Mouse (Mus musculus) intestine, embryonic 14.5 days (tissue): Measurements from ENCODE around the gene Ywhae. TPM values are rescaled to one million over a fixed set of nuclear protein-coding genes. Genes with fewer than 3 reads are reported as not detected.

Experiments
- ATAC-seq: fragments of 200-750 bp; cut with Nextera tagmentation; replicated peaks from 2 replicates; pipeline ENCODE4 v1.8.0; 2017; ENCODE audit warnings: low read depth, moderate number of reproducible peaks, moderate TSS enrichment, moderate library complexity; ENCODE audit not compliant: low FRiP score, low TSS enrichment
- DNase-seq: peaks from one replicate; pipeline ENCODE4 v3.0.0-alpha.2; 2018; ENCODE audit warnings: low spot score
- H3K27ac ChIP-seq: fragments of 300-500 bp; sonication (generic); 2 replicates; pipeline ENCODE4 v1.5.1; 2014; ENCODE audit warnings: low read depth, mild to moderate bottlenecking, control low read depth
- H3K27me3 ChIP-seq: fragments of 300-500 bp; sonication (generic); replicated peaks from 2 replicates; pipeline ENCODE4 v1.6.1; 2014; ENCODE audit warnings: low read length, control low read depth; ENCODE audit not compliant: control insufficient read depth, insufficient read depth
- H3K36me3 ChIP-seq: fragments of 300-500 bp; sonication (generic); 2 replicates; pipeline ENCODE4 v1.6.1; 2014; ENCODE audit warnings: low read length, control low read depth; ENCODE audit not compliant: control insufficient read depth, insufficient read depth
- H3K4me1 ChIP-seq: fragments of 300-500 bp; sonication (generic); replicated peaks from 2 replicates; pipeline ENCODE4 v1.6.1; 2014; ENCODE audit warnings: low read length, control low read depth, mixed read lengths; ENCODE audit not compliant: control insufficient read depth, insufficient read depth
- H3K4me2 ChIP-seq: fragments of 300-500 bp; sonication (generic); 2 replicates; pipeline ENCODE4 v1.6.1; 2014; ENCODE audit warnings: low read length
- H3K4me3 ChIP-seq: fragments of 300-500 bp; sonication (generic); 2 replicates; pipeline ENCODE4 v1.5.1; 2014; ENCODE audit warnings: low read depth, low read length, control low read depth, mixed read lengths
- H3K9ac ChIP-seq: fragments of 300-500 bp; sonication (generic); 2 replicates; pipeline ENCODE4 v1.6.1; 2014; ENCODE audit warnings: mild to moderate bottlenecking, low read length
- H3K9me3 ChIP-seq: fragments of 300-500 bp; sonication (generic); 2 replicates; pipeline ENCODE4 v1.6.1; 2016; ENCODE audit warnings: low read length, control low read depth; ENCODE audit not compliant: control insufficient read depth
- WGBS: fragments of 180-500 bp; shearing (Covaris S2); extraction: QIAGEN DNeasy Blood & Tissue Kit; methylation state at CpG from one replicate; pipeline ENCODE4 v1.1.7; 2014; 5-methylcytosine and 5-hydroxymethylcytosine counted together
- polyA plus RNA-seq: library from polyadenylated mRNA; unstranded; fragments of >200 nt; fragmentation: Nextera tagmentation; extraction: Ambion mirVana; gene quantifications from 2 replicates; pipeline ENCODE4 v1.2.1, GENCODE M21; 2014

Gene Ywhae
- polyA plus RNA-seq, 1 experiment from 2014 or later = 888 TPM

GRCm38 (mm10) chr11:75744761-75745160 is 12.1 kb downstream of the Ywhae start:
- no peaks in the 10 kb centered on the region for H3K9me3 ChIP-seq
- DNase-seq (no peak), ATAC-seq (no peak)
- 93% methylated on average over 3 of the region's 3 CpGs for WGBS
- H3K36me3 ChIP-seq = peaks cover 32% of the 10 kb centered on the region
- no peaks in the 10 kb centered on the region for H3K27me3 ChIP-seq
- no peak overlapping the region for H3K4me2 ChIP-seq
- no peak overlapping the region for H3K9ac ChIP-seq
- H3K4me1 ChIP-seq = peaks cover 22% of the 10 kb centered on the region
- H3K4me3 ChIP-seq = no peak overlapping the region
- H3K27ac ChIP-seq = no peak overlapping the region

GRCm38 (mm10) chr11:75750537-75750936 is 17.9 kb downstream of the Ywhae start:
- Histone ChIP-seq H3K4me3 (no peak overlapping the region), H3K4me2 (no peak overlapping the region), H3K27ac (no peak overlapping the region), H3K27me3 (no peaks in the 10 kb centered on the region), H3K4me1 (peaks cover 18% of the 10 kb centered on the region; the same call in 1 of the 2 replicates), H3K9ac (no peak overlapping the region), H3K9me3 (no peaks in the 10 kb centered on the region), H3K36me3 (peaks cover 43% of the 10 kb centered on the region)
- ATAC-seq = no peak
- DNase-seq = no peak
- 87% methylated on average over 1 of the region's 1 CpGs for WGBS

GRCm38 (mm10) chr11:75751082-75751481 is 18.4 kb downstream of the Ywhae start:
- no peak for DNase-seq
- no peak overlapping the region for H3K27ac ChIP-seq
- H3K4me1 ChIP-seq = peaks cover 18% of the 10 kb centered on the region; the same call in 1 of the 2 replicates
- no peak overlapping the region for H3K9ac ChIP-seq
- peaks cover 48% of the 10 kb centered on the region for H3K36me3 ChIP-seq
- ATAC-seq = no peak
- H3K4me3 ChIP-seq = no peak overlapping the region
- H3K9me3 ChIP-seq = no peaks in the 10 kb centered on the region
- H3K4me2 ChIP-seq = no peak overlapping the region
- H3K27me3 ChIP-seq = no peaks in the 10 kb centered on the region
- WGBS = 69% methylated on average over 4 of the region's 4 CpGs

GRCm38 (mm10) chr11:75756687-75757086 is 24.0 kb downstream of the Ywhae start:
- DNase-seq (no peak), ATAC-seq (no peak)
- Histone ChIP-seq H3K36me3 (peaks cover 88% of the 10 kb centered on the region), H3K4me3 (no peak overlapping the region), H3K4me1 (no peaks in the 10 kb centered on the region), H3K9ac (no peak overlapping the region), H3K4me2 (no peak overlapping the region), H3K27ac (no peak overlapping the region), H3K27me3 (no peaks in the 10 kb centered on the region), H3K9me3 (no peaks in the 10 kb centered on the region)
- 86% methylated on average over 8 of the region's 8 CpGs for WGBS

- no peak overlapping the region for H3K27ac ChIP-seq
- WGBS = 89% methylated on average over 1 of the region's 1 CpGs
- peaks cover 90% of the 10 kb centered on the region for H3K36me3 ChIP-seq
- H3K4me1 ChIP-seq = no peaks in the 10 kb centered on the region
- H3K27me3 ChIP-seq = no peaks in the 10 kb centered on the region
- H3K4me3 ChIP-seq = no peak overlapping the region
- no peak overlapping the region for H3K4me2 ChIP-seq
- no peaks in the 10 kb centered on the region for H3K9me3 ChIP-seq
- ATAC-seq (no peak), DNase-seq (no peak)
- H3K9ac ChIP-seq = no peak overlapping the region
These were observed 25.9 kb downstream of the Ywhae start for GRCm38 (mm10) chr11:75758553-75758952.

- ATAC-seq (no peak), DNase-seq (no peak)
- no peaks in the 10 kb centered on the region for H3K27me3 ChIP-seq
- no peak overlapping the region for H3K4me3 ChIP-seq
- no peak overlapping the region for H3K4me2 ChIP-seq
- WGBS = 96% methylated on average over 5 of the region's 5 CpGs
- no peaks in the 10 kb centered on the region for H3K9me3 ChIP-seq
- no peak overlapping the region for H3K27ac ChIP-seq
- peaks cover 98% of the 10 kb centered on the region for H3K36me3 ChIP-seq
- no peak overlapping the region for H3K9ac ChIP-seq
- no peaks in the 10 kb centered on the region for H3K4me1 ChIP-seq
These were observed 28.1 kb downstream of the Ywhae start for GRCm38 (mm10) chr11:75760785-75761184.

GRCm38 (mm10) chr11:75762708-75763107 is 30.0 kb downstream of the Ywhae start:
- H3K9ac ChIP-seq = no peak overlapping the region
- no peaks in the 10 kb centered on the region for H3K4me1 ChIP-seq
- H3K4me3 ChIP-seq = no peak overlapping the region
- no peaks in the 10 kb centered on the region for H3K9me3 ChIP-seq
- H3K4me2 ChIP-seq = no peak overlapping the region
- ATAC-seq (no peak), DNase-seq (no peak)
- WGBS = 85% methylated on average over 2 of the region's 2 CpGs
- H3K36me3 ChIP-seq = peaks cover 98% of the 10 kb centered on the region
- no peaks in the 10 kb centered on the region for H3K27me3 ChIP-seq
- H3K27ac ChIP-seq = no peak overlapping the region

- DNase-seq (no peak), ATAC-seq (no peak)
- Histone ChIP-seq H3K9me3 (no peaks in the 10 kb centered on the region), H3K4me1 (0 out of 2 replicates have a peak, but pooled peaks cover 7% of the 10 kb centered on the region), H3K36me3 (peaks cover 80% of the 10 kb centered on the region), H3K4me2 (no peak overlapping the region), H3K9ac (no peak overlapping the region), H3K4me3 (no peak overlapping the region), H3K27ac (no peak overlapping the region), H3K27me3 (no peaks in the 10 kb centered on the region)
- WGBS = 86% methylated on average over 4 of the region's 4 CpGs
These were observed 31.9 kb downstream of the Ywhae start for GRCm38 (mm10) chr11:75764521-75765023.

GRCm38 (mm10) chr11:75765161-75765560 is 32.5 kb downstream of the Ywhae start:
- Histone ChIP-seq H3K36me3 (peaks cover 74% of the 10 kb centered on the region), H3K9me3 (no peaks in the 10 kb centered on the region), H3K4me1 (0 out of 2 replicates have a peak, but pooled peaks cover 7% of the 10 kb centered on the region), H3K9ac (no peak overlapping the region), H3K4me3 (no peak overlapping the region), H3K4me2 (no peak overlapping the region), H3K27me3 (no peaks in the 10 kb centered on the region), H3K27ac (no peak overlapping the region)
- ATAC-seq (no peak), DNase-seq (no peak)
- 86% methylated on average over 8 of the region's 8 CpGs for WGBS
